Comparison of ENCODE assay signal across 22 mouse cellular contexts in the genomic region with DNA sequence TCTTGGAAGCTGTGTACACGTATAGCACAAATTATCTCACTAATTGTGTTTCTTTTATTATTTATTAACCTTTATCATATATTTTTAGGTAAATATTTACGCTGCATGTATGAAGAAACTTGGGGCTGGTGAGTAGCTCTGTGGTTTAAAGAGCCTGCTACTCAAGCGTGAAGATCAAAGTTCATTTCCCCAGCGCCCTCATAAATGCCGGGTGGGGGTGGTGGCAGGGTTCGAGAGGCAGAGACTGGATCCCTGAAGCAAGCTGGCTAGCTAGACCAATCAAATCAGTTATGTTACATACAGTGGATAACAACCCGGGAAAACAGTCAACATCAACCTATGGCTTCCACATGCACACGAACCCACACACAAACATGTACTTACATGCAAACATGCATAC. TPM values are rescaled to one million over a fixed set of nuclear protein-coding genes. Genes with fewer than 3 reads are reported as not detected.
DNase-seq lines count a peak whose midpoint lies in the region; ATAC-seq and TF ChIP-seq lines count a peak whose summit lies in the region.
"Had no signal": no experiment of that assay in that cellular context is flagged by ENCODE, and none has a peak within 500 bp of the region (broad histone marks: within the 10 kb centered on the region; RNA-seq: fewer than 3 reads in every experiment).

No protein-coding gene starts in this region.

- H3K4me2 ChIP-seq in midbrain, embryonic 11.5 days: no peak overlapping the region
- H3K4me2 ChIP-seq in midbrain, embryonic 14.5 days (ENCODE audit: low read length): no peak overlapping the region
- H3K4me2 ChIP-seq: embryonic facial prominence, embryonic 15.5 days; heart, embryonic 13.5 days had no signal

- H3K27me3 ChIP-seq in midbrain, embryonic 11.5 days (ENCODE audit: control insufficient read depth, insufficient read depth, low read length): no peaks in the 10 kb centered on the region
- no peaks in the 10 kb centered on the region for H3K27me3 ChIP-seq in midbrain, embryonic 14.5 days (ENCODE audit: control insufficient read depth, insufficient read depth, low read length)
- no peaks in the 10 kb centered on the region for H3K27me3 ChIP-seq in kidney, adult 2 months (replicated peaks; ENCODE audit: control insufficient read depth, insufficient read depth, low read length)
- H3K27me3 ChIP-seq: embryonic facial prominence, embryonic 15.5 days; heart, embryonic 13.5 days had no signal

- no peak for TF ChIP-seq CTCF in kidney, adult 2 months (conservative IDR thresholded peaks at IDR 0.05; ENCODE audit: insufficient read depth, insufficient read length, low read depth, low read length)

- H3K36me3 ChIP-seq in midbrain, embryonic 11.5 days (ENCODE audit: control insufficient read depth, insufficient read depth, low read length): no peaks in the 10 kb centered on the region
- no peaks in the 10 kb centered on the region for H3K36me3 ChIP-seq in midbrain, embryonic 14.5 days (ENCODE audit: control insufficient read depth, insufficient read depth, low read length)
- H3K36me3 ChIP-seq in kidney, adult 2 months (ENCODE audit: control insufficient read depth, insufficient read depth, low read length): no peaks in the 10 kb centered on the region
- H3K36me3 ChIP-seq: embryonic facial prominence, embryonic 15.5 days; forebrain, embryonic 10.5 days; heart, embryonic 13.5 days had no signal

- TF ChIP-seq POLR2A in kidney, adult 2 months (IDR thresholded peaks at IDR 0.05; ENCODE audit: low read depth, low read length): no peak

- H3K27ac ChIP-seq in midbrain, embryonic 11.5 days (ENCODE audit: low read depth, low read length): no peak overlapping the region
- H3K27ac ChIP-seq in midbrain, embryonic 14.5 days (replicated peaks; ENCODE audit: low read depth, low read length): no peak overlapping the region
- H3K27ac ChIP-seq in kidney, adult 2 months (ENCODE audit: insufficient read depth, low read depth, low read length): no peak overlapping the region
- H3K27ac ChIP-seq: embryonic facial prominence, embryonic 15.5 days; forebrain, embryonic 10.5 days; gastrocnemius, adult 2 months; heart, embryonic 13.5 days had no signal

- H3K9ac ChIP-seq in midbrain, embryonic 11.5 days (ENCODE audit: low read length): no peak overlapping the region
- no peak overlapping the region for H3K9ac ChIP-seq in midbrain, embryonic 14.5 days (replicated peaks; ENCODE audit: low read length)
- H3K9ac ChIP-seq: embryonic facial prominence, embryonic 15.5 days; heart, embryonic 13.5 days had no signal

- peaks cover 3% of the 10 kb centered on the region; the same call in 1 of the 2 replicates for H3K4me1 ChIP-seq in midbrain, embryonic 11.5 days (ENCODE audit: control insufficient read depth, insufficient read depth, low read length)
- no peaks in the 10 kb centered on the region for H3K4me1 ChIP-seq in midbrain, embryonic 14.5 days (ENCODE audit: control insufficient read depth, insufficient read depth, low read length)
- peaks cover 6% of the 10 kb centered on the region; the same call in 1 of the 2 replicates for H3K4me1 ChIP-seq in kidney, adult 2 months (ENCODE audit: control insufficient read depth, insufficient read depth, low read length)

- WGBS in midbrain, embryonic 11.5 days: 82% methylated on average over 8 of the region's 8 CpGs
- WGBS in midbrain, embryonic 14.5 days: 80% methylated on average over 8 of the region's 8 CpGs
- WGBS in kidney, adult 2 months: 52% methylated on average over 8 of the region's 8 CpGs

- no peaks in the 10 kb centered on the region for H3K9me3 ChIP-seq in midbrain, embryonic 11.5 days (ENCODE audit: control insufficient read depth, low read length)
- no peaks in the 10 kb centered on the region for H3K9me3 ChIP-seq in midbrain, embryonic 14.5 days (ENCODE audit: control insufficient read depth, low read length)
- H3K9me3 ChIP-seq: embryonic facial prominence, embryonic 15.5 days; forebrain, embryonic 10.5 days; heart, embryonic 13.5 days had no signal

- H3K4me3 ChIP-seq in midbrain, embryonic 11.5 days (ENCODE audit: low read depth, low read length): no peak overlapping the region
- H3K4me3 ChIP-seq in midbrain, embryonic 14.5 days (replicated peaks; ENCODE audit: low read depth, low read length): no peak overlapping the region
- H3K4me3 ChIP-seq in kidney, adult 2 months (ENCODE audit: insufficient read depth, low read depth, low read length): no peak overlapping the region
- H3K4me3 ChIP-seq: embryonic facial prominence, embryonic 15.5 days; erythroblast, embryonic 14.5 days; forebrain, embryonic 10.5 days; gastrocnemius, adult 2 months; heart, embryonic 13.5 days had no signal

- ATAC-seq in midbrain, embryonic 11.5 days (ENCODE audit: low FRiP score): no peak
- ATAC-seq in midbrain, embryonic 14.5 days (ENCODE audit: low FRiP score, low TSS enrichment): no peak
- no peak for ATAC-seq in megakaryocyte progenitor cell, adult 5-6 weeks (replicated peaks; ENCODE audit: poor library complexity)
- ATAC-seq: forebrain, embryonic 14.5 days had no signal

- DNase-seq in midbrain, embryonic 11.5 days (ENCODE audit: low spot score, missing footprints): peak; percentile 1
- DNase-seq in midbrain, embryonic 14.5 days: no peak
- DNase-seq in kidney, adult 2 months: peak; percentile 78
- DNase-seq in kidney, postnatal 10 days: peak; percentile 47
- peak; percentile 34 to 57 for DNase-seq in kidney, postnatal 4 days
- DNase-seq in embryo, embryonic 10 days (ENCODE audit: low spot score): no peak
- no peak for DNase-seq in lung, postnatal 25 days (ENCODE audit: low spot score)
- DNase-seq: adrenal gland, adult 2 months; adrenal gland, postnatal 36 days; cerebellum, adult 2 months; cerebellum, postnatal 10 days; embryo, embryonic 11 days; gastrocnemius, adult 2 months; gastrocnemius, postnatal 36 days; heart, adult 11 months had no signal

RNA-seq across cellular contexts. Expression of a gene that starts 7.5 kb away (rescaled TPM):
- polyA plus RNA-seq in midbrain, embryonic 11.5 days (2014; fragmentation: Nextera tagmentation; extraction: Ambion mirVana): 2.6 and 3.6 TPM in 2 replicates
- polyA plus RNA-seq in midbrain, embryonic 14.5 days (2014; fragmentation: Nextera tagmentation; extraction: Ambion mirVana): 1.7 and 2.1 TPM in 2 replicates
- polyA plus RNA-seq in kidney, adult 2 months (2012; rRNA removed): 2.0 and 2.4 TPM in 2 replicates
- 1.2 TPM in 2 replicates for total RNA-seq in megakaryocyte progenitor cell, adult 5-6 weeks (2015)
- 2.7 and 3.0 TPM in 2 replicates for total RNA-seq in megakaryocyte progenitor cell, adult 5-6 weeks (2017)

RNA-seq across cellular contexts. Expression of a gene that starts 7.5 kb away (rescaled TPM):
- polyA plus RNA-seq in midbrain, embryonic 11.5 days (2014; fragmentation: Nextera tagmentation; extraction: Ambion mirVana): 93.9 and 97.0 TPM in 2 replicates
- polyA plus RNA-seq in midbrain, embryonic 14.5 days (2014; fragmentation: Nextera tagmentation; extraction: Ambion mirVana): 67.9 and 98.0 TPM in 2 replicates
- polyA plus RNA-seq in kidney, adult 2 months (2012; rRNA removed): 294 and 312 TPM in 2 replicates
- 76.3 and 81.6 TPM in 2 replicates for total RNA-seq in megakaryocyte progenitor cell, adult 5-6 weeks (2015)
- 161 and 187 TPM in 2 replicates for total RNA-seq in megakaryocyte progenitor cell, adult 5-6 weeks (2017)

RNA-seq across cellular contexts. Expression of a gene that starts 48.0 kb away (rescaled TPM):
- 1.9 and 2.1 TPM in 2 replicates for polyA plus RNA-seq in midbrain, embryonic 11.5 days (2014; fragmentation: Nextera tagmentation; extraction: Ambion mirVana)
- polyA plus RNA-seq in midbrain, embryonic 14.5 days (2014; fragmentation: Nextera tagmentation; extraction: Ambion mirVana): 22.2 and 27.1 TPM in 2 replicates
- polyA plus RNA-seq in kidney, adult 2 months (2012; rRNA removed): 0.89 and 0.98 TPM in 2 replicates
- total RNA-seq in megakaryocyte progenitor cell, adult 5-6 weeks (2015): not detected in 2 replicates
- not detected in 2 replicates for total RNA-seq in megakaryocyte progenitor cell, adult 5-6 weeks (2017)
- total RNA-seq: hematopoietic stem cell, adult 5-6 weeks had no signal

Comparison
In these comparisons a context has a peak if more than half of its experiments do, and no peak if none do; other contexts are left out.
1. DNase-seq: peak in midbrain, embryonic 11.5 days (single experiment), kidney, adult 2 months (single experiment), kidney, postnatal 10 days (single experiment) and kidney, postnatal 4 days (2 of 2); none in midbrain, embryonic 14.5 days (single experiment), embryo, embryonic 10 days (single experiment) and lung, postnatal 25 days (single experiment).